Mouse (Mus musculus) intestine, postnatal 0 days (tissue): Measurements from ENCODE around the gene Ulk3. TPM values are rescaled to one million over a fixed set of nuclear protein-coding genes. Genes with fewer than 3 reads are reported as not detected.
A peak's percentile ranks its signal among the peaks of the same experiment; 100 is the strongest.

Source experiments
- ATAC-seq: fragments of 200-750 bp; cut with Nextera tagmentation; 2 replicates; pipeline ENCODE4 v1.8.0; 2017; ENCODE audit warnings: mild to moderate bottlenecking, moderate TSS enrichment, moderate library complexity
- H3K27ac ChIP-seq: fragments of 300-500 bp; sonication (generic); 2 replicates; pipeline ENCODE4 v1.5.1; 2014; ENCODE audit warnings: mild to moderate bottlenecking, low read depth, low read length, moderate library complexity
- H3K27me3 ChIP-seq: fragments of 300-500 bp; sonication (generic); replicated peaks from 2 replicates; pipeline ENCODE4 v1.6.1; 2014; ENCODE audit warnings: low read length, mixed read lengths; ENCODE audit not compliant: control insufficient read depth, insufficient read depth
- H3K36me3 ChIP-seq: fragments of 300-500 bp; sonication (generic); 2 replicates; pipeline ENCODE4 v1.6.1; 2014; ENCODE audit warnings: mild to moderate bottlenecking, moderate library complexity; ENCODE audit not compliant: control insufficient read depth, insufficient read depth
- H3K4me1 ChIP-seq: fragments of 300-500 bp; sonication (generic); replicated peaks from 2 replicates; pipeline ENCODE4 v1.6.1; 2014; ENCODE audit warnings: antibody characterized with exemption, low read length, mixed read lengths; ENCODE audit not compliant: control insufficient read depth, insufficient read depth
- H3K4me2 ChIP-seq: fragments of 300-500 bp; sonication (generic); replicated peaks from 2 replicates; pipeline ENCODE4 v1.6.1; 2014; ENCODE audit warnings: low read depth, mild to moderate bottlenecking, moderate library complexity
- H3K4me3 ChIP-seq: fragments of 300-500 bp; sonication (generic); 2 replicates; pipeline ENCODE4 v1.5.1; 2014; ENCODE audit warnings: low read depth, low read length
- H3K9ac ChIP-seq: fragments of 300-500 bp; sonication (generic); 2 replicates; pipeline ENCODE4 v1.6.1; 2014; ENCODE audit warnings: mild to moderate bottlenecking, low read depth, low read length
- H3K9me3 ChIP-seq: fragments of 300-500 bp; sonication (generic); 2 replicates; pipeline ENCODE4 v1.6.1; 2016; ENCODE audit warnings: mixed run types; ENCODE audit not compliant: control insufficient read depth
- CTCF ChIP-seq: sonication (generic); IDR thresholded peaks from 2 replicates; pipeline ENCODE4 v1.5.1; 2016; ENCODE audit warnings: low read depth, mild to moderate bottlenecking, control low read depth, antibody characterized with exemption, moderate library complexity
- WGBS: fragments of 180-500 bp; shearing (Covaris S2); extraction: QIAGEN DNeasy Blood & Tissue Kit; methylation state at CpG from one replicate; pipeline ENCODE4 v1.1.7; 2014; 5-methylcytosine and 5-hydroxymethylcytosine counted together
- polyA plus RNA-seq: library from polyadenylated mRNA; unstranded; fragments of >200 nt; fragmentation: Nextera tagmentation; extraction: Ambion mirVana; gene quantifications from 2 replicates; pipeline ENCODE4 v1.2.1, GENCODE M21; 2015

The Ulk3 gene
- polyA plus RNA-seq, 1 experiment from 2014 or later = 8.3 TPM

DNA sequence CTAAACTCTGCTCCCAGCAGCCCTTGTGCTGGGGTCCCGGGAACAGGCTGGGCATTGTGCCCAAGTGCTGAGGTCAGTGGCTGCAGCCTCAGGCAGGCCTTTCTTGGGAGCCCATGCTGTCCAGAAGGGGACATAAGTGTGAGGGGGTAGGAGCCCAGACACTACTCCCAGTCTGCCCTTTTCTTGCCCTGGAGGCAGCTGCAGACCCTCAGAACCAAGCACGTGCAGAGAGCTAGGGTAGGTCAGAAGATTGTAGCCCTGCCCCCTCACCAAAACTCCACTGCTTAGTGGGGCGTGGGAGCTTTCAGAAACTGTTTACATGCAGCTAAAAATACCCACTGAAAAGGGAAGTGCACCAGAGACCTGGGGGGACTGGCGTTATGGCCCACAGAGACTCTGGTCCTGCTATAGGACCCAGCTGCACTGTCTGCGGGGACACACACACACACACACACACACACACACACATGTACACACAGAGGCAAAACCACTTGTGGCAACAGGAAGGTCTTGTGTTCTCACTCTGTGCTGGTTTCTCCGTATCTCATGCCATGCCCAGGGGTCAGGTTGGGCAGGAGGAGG, 48.6 kb downstream of the Ulk3 start:
- no peaks in the 10 kb centered on the region for H3K27me3 ChIP-seq
- H3K4me3 ChIP-seq = no peak overlapping the region
- 11% methylated on average over 6 of the region's 6 CpGs for WGBS
- peak overlapping the region; percentile 68 for H3K27ac ChIP-seq
- H3K9me3 ChIP-seq = no peaks in the 10 kb centered on the region
- H3K9ac ChIP-seq = no peak overlapping the region; the same call in 1 of the 2 replicates
- ATAC-seq = 0 out of 2 replicates have a peak, but pooled peaks have one; percentile 10
- H3K36me3 ChIP-seq = peaks cover 5% of the 10 kb centered on the region; the same call in 1 of the 2 replicates
- H3K4me2 ChIP-seq = peak overlapping the region; percentile 63
- peaks cover 39% of the 10 kb centered on the region for H3K4me1 ChIP-seq
- TF ChIP-seq CTCF = no peak

DNA sequence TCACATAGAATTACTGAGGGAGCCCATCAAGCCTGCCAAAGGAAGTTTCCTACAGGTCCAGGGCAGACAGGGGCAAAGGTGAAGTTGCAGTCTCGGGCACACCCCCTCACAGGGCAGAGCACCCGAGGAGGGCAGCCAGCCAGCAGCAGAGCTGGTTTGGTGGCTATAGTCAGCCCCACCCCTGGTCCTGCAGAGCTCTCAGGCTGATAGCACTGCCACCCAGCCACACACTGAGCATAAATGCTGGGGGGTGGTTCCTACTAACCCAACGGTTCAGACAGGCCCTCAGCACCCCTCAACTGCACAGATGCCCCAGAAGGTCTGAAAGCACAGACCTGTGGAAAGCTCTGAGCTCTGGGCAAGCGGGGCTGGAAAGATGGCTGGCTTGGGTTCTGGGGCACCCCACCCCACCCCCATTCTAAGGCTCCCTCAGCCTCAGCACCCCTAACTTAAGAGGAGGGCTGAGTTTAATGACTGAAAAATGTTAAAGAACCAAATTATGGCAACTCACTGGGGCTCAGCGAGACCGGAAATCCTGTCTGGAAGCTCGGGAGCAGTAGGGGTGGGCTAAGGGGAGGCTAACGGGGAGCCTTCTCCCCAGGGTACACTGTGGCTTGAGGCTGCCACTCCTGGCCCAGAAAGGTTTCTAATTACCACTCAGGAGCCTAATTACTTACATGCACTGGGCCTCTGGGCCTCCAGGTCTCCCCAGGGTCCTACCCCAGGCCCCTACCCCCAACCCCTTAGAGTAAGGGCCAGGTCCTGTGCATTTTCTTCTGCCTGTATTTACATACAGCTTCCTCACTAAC, 49.6 kb downstream of the Ulk3 start:
- Histone ChIP-seq H3K36me3 (peaks cover 5% of the 10 kb centered on the region; the same call in 1 of the 2 replicates), H3K27ac (peak overlapping the region; percentile 68), H3K4me2 (peak overlapping the region; percentile 63), H3K27me3 (no peaks in the 10 kb centered on the region), H3K4me3 (no peak overlapping the region), H3K9me3 (no peaks in the 10 kb centered on the region), H3K9ac (no peak overlapping the region), H3K4me1 (peaks cover 45% of the 10 kb centered on the region)
- ATAC-seq = peak; percentile 77
- WGBS = 18% methylated on average over 8 of the region's 8 CpGs
- no peak for TF ChIP-seq CTCF

DNA sequence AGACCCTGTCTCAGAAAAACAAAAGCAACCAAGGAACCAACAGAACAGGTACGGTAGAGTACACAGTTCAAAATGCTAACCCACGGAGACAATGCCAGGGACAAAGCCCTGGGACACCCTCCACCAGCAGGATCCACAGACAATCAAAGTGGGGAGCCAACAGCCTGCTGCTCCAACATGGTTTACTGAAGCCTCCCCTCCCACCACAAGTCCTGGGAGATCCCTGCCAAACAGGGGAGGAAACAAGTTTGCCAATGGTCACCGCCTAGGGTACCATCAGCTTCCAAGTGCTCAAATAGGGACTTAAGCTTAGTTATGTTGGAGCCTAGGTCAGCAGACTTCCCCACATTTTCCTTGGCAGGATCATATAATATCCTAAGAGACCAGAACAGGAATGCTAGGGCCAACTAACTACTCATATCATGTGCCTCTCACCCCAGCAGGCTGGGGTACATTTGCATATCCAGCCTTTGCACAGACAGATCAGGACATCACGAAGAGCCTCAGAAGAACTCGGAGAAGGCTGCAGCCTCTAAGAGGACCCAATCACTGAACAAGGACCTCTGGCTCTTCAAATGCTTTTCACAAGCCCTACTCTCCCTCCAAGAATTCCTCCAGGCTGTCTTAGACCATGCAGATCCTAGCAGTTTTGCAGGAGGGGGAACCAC, 50.5 kb downstream of the Ulk3 start:
- ATAC-seq = no peak
- Histone ChIP-seq H3K9me3 (no peaks in the 10 kb centered on the region), H3K4me3 (peak overlapping the region; percentile 19), H3K4me2 (peak overlapping the region; percentile 63), H3K9ac (peak overlapping the region; percentile 23; the same call in 1 of the 2 replicates), H3K27ac (peak overlapping the region; percentile 68), H3K27me3 (no peaks in the 10 kb centered on the region), H3K4me1 (peaks cover 45% of the 10 kb centered on the region), H3K36me3 (peaks cover 5% of the 10 kb centered on the region; the same call in 1 of the 2 replicates)
- WGBS = 39% methylated on average over 5 of the region's 5 CpGs
- no peak for TF ChIP-seq CTCF

DNA sequence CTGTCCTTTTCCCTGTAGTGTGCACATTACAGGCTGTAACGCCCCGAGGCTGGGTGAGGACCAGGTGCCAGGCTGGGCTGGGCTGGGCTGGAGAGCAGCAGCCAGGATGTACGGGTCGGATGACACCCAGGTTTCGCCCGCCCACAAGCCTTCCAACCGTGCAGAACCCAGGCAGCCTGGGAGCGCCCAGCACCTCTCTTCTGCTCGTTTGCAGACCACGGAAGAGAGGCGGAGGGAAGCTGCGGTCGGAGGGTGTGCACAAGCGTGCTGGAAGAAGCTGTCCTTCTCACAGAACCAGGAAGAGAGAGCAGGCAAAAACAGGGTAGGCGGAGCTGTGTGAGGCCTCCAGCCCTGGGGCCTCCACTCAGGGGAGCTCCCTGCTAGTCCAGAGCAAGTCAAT, 51.1 kb downstream of the Ulk3 start:
- peaks cover 45% of the 10 kb centered on the region for H3K4me1 ChIP-seq
- 2% methylated on average over 15 of the region's 15 CpGs for WGBS
- peak overlapping the region; percentile 63 for H3K4me2 ChIP-seq
- peak; percentile 3; the same call in 1 of the 2 replicates for TF ChIP-seq CTCF
- H3K9ac ChIP-seq = peak overlapping the region; percentile 23; the same call in 1 of the 2 replicates
- no peaks in the 10 kb centered on the region for H3K9me3 ChIP-seq
- H3K4me3 ChIP-seq = peak overlapping the region; percentile 19
- peak overlapping the region; percentile 68 for H3K27ac ChIP-seq
- H3K27me3 ChIP-seq = no peaks in the 10 kb centered on the region
- H3K36me3 ChIP-seq = peaks cover 5% of the 10 kb centered on the region; the same call in 1 of the 2 replicates
- ATAC-seq = peak; percentile 59

DNA sequence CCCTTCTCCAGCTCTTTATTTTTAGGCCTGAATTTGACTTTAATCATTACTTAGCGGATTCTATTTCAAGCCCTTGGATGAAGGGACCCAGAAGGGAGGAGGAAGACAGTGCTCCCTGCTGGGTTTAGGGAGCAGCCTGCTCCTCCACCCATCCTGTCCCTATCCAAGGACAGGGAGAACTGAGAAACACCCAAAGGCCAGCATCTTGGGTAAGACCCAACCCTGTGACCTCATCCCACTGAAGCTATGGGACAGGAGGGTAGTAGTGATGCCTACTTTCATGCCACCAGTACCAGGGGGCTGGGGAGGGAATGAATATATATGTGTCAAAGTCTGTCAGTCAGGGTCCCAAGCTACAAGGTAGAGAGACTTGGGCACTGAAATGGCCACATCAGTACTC, 51.8 kb downstream of the Ulk3 start:
- no peak for ATAC-seq
- H3K4me1 ChIP-seq = peaks cover 45% of the 10 kb centered on the region
- WGBS = 68% methylated on average over 1 of the region's 1 CpGs
- peak overlapping the region; percentile 68; the same call in 1 of the 2 replicates for H3K27ac ChIP-seq
- H3K9ac ChIP-seq = no peak overlapping the region
- no peaks in the 10 kb centered on the region for H3K27me3 ChIP-seq
- H3K9me3 ChIP-seq = no peaks in the 10 kb centered on the region
- H3K4me2 ChIP-seq = peak overlapping the region; percentile 63
- peaks cover 5% of the 10 kb centered on the region; the same call in 1 of the 2 replicates for H3K36me3 ChIP-seq
- no peak overlapping the region for H3K4me3 ChIP-seq
- TF ChIP-seq CTCF = no peak
